Mouse (Mus musculus): ENCODE results near the gene Rprml.

The Rprml gene

GRCm38 (mm10) chr11:103665695-103666094, 16.3 kb downstream of the Rprml start:
- in situ Hi-C loops (cut with MboI, MseI), result no loop called here

GRCm38 (mm10) chr11:103666181-103666906, 17.0 kb downstream of the Rprml start:
- in situ Hi-C loops (cut with MboI, MseI), result no loop called here

GRCm38 (mm10) chr11:103666907-103667426, 17.6 kb downstream of the Rprml start:
- in situ Hi-C loops (cut with MboI, MseI), result no loop called here

GRCm38 (mm10) chr11:103675556-103675955, 26.2 kb downstream of the Rprml start:
- in situ Hi-C loops (cut with MboI, MseI), result loop anchor here (25.0 kb wide), 1 partner anchor 313 kb away; the partner anchor contains the start of gene Arhgap27

GRCm38 (mm10) chr11:103677042-103677441, 27.7 kb downstream of the Rprml start:
- in situ Hi-C loops (cut with MboI, MseI), result loop anchor here (25.0 kb wide), 1 partner anchor 315 kb away; the partner anchor contains the start of gene Arhgap27

GRCm38 (mm10) chr11:103683667-103684334, 34.4 kb downstream of the Rprml start:
- in situ Hi-C loops (cut with MboI, MseI), result loop anchor here (25.0 kb wide), 1 partner anchor 322 kb away; the partner anchor contains the start of gene Arhgap27

GRCm38 (mm10) chr11:103685261-103685736, 35.9 kb downstream of the Rprml start:
- in situ Hi-C loops (cut with MboI, MseI), result loop anchor here (25.0 kb wide), 1 partner anchor 323 kb away; the partner anchor contains the start of gene Arhgap27

- in situ Hi-C loops (cut with MboI, MseI), result loop anchor here (25.0 kb wide), 1 partner anchor 324 kb away; the partner anchor contains the start of gene Arhgap27
Observed at GRCm38 (mm10) chr11:103686706-103687105, 37.3 kb downstream of the Rprml start.

- in situ Hi-C loops (cut with MboI, MseI), result loop anchor here (25.0 kb wide), 1 partner anchor 326 kb away; the partner anchor contains the start of gene Arhgap27
Observed at GRCm38 (mm10) chr11:103688271-103688979, 39.1 kb downstream of the Rprml start.

GRCm38 (mm10) chr11:103688980-103689378, 39.6 kb downstream of the Rprml start:
- in situ Hi-C loops (cut with MboI, MseI), result loop anchor here (25.0 kb wide), 1 partner anchor 327 kb away; the partner anchor contains the start of gene Arhgap27

GRCm38 (mm10) chr11:103691036-103691435, 41.7 kb downstream of the Rprml start:
- in situ Hi-C loops (cut with MboI, MseI), result loop anchor here (25.0 kb wide), 1 partner anchor 329 kb away; the partner anchor contains the start of gene Arhgap27

GRCm38 (mm10) chr11:103693241-103693640, 43.9 kb downstream of the Rprml start:
- in situ Hi-C loops (cut with MboI, MseI), result loop anchor here (25.0 kb wide), 1 partner anchor 331 kb away; the partner anchor contains the start of gene Arhgap27

- in situ Hi-C loops (cut with MboI, MseI), result loop anchor here (25.0 kb wide), 1 partner anchor 335 kb away; the partner anchor contains the start of gene Arhgap27
Observed at GRCm38 (mm10) chr11:103696851-103697564, 47.6 kb downstream of the Rprml start.

GRCm38 (mm10) chr11:103697565-103698176, 48.3 kb downstream of the Rprml start, which contains the start of gene Gosr2:
TSS of gene Gosr2 (minus strand) at chr11:103697898.
- in situ Hi-C loops (cut with MboI, MseI), result loop anchor here (25.0 kb wide), 1 partner anchor 335 kb away; the partner anchor contains the start of gene Arhgap27

- in situ Hi-C loops (cut with MboI, MseI), result loop anchor here (25.0 kb wide), 1 partner anchor 336 kb away; the partner anchor contains the start of gene Arhgap27
Observed at GRCm38 (mm10) chr11:103698226-103698625, 48.9 kb downstream of the Rprml start.
